Mouse (Mus musculus): ENCODE measurements at regions not wholly inside any gene's neighbourhood (a gene's known extent, or its start where the extent isn't known, plus 50 kb on each side); places are given as distances from the start of the nearest gene placed in this dataset.

DNA sequence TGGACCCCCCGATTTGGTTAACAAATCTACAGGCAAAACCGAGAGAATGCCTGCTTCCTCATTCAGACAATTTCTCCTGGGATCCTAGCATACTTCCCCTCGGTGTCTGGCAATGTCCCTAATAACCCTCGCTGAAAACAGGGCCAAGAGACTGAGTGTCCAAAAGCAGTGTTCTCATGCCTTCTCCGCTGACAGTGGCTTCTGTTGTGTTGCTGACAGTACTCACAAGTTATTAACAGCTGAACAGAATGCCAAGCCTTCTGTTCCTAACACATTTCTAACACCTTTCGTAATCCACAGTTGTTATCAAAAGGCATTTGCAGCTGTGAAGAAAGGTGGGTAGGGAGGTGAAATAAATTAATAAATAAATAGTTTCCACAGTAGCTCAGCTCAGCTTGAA, 166.2 kb upstream of the Ntm start:
- Histone ChIP-seq H3K27me3 (ENCODE audit: control insufficient read depth in 1 of 2, insufficient read depth in 2 of 2, low read length in 2 of 2) (no peaks in the 10 kb centered on the region), H3K9ac (ENCODE audit: control insufficient read depth, low read depth, low read length, poor library complexity, severe bottlenecking) (no peak overlapping the region)
- no peak for TF ChIP-seq POLR2A (IDR thresholded peaks at IDR 0.05; ENCODE audit: control insufficient read depth in 1 of 2, insufficient read depth in 1 of 2, low read depth in 1 of 2, low read length in 2 of 2, poor library complexity in 1 of 2)
- TF ChIP-seq GABPA (IDR thresholded peaks at IDR 0.05; ENCODE audit: low read depth, low read length) = no peak
- TF ChIP-seq USF1 (IDR thresholded peaks at IDR 0.05; ENCODE audit: low read depth, low read length) = no peak
- TF ChIP-seq MYB (IDR thresholded peaks at IDR 0.05; ENCODE audit: low read depth, low read length) = no peak
- no peak for TF ChIP-seq E2F4 (IDR thresholded peaks at IDR 0.05; ENCODE audit: borderline replicate concordance, low read depth, low read length)
- TF ChIP-seq ETS1 (IDR thresholded peaks at IDR 0.05; ENCODE audit: low read depth, low read length) = no peak
- TF ChIP-seq CTCF (IDR thresholded peaks at IDR 0.05 in 2 of 3, conservative IDR thresholded peaks at IDR 0.05 in 1 of 3; ENCODE audit: control insufficient read depth in 1 of 3, insufficient read depth in 1 of 3, low read depth in 2 of 3, low read length in 3 of 3, poor library complexity in 1 of 3, severe bottlenecking in 1 of 3) = no peak
- TF ChIP-seq EP300 (IDR thresholded peaks at IDR 0.05; ENCODE audit: low read depth in 1 of 2, low read length in 2 of 2) = no peak
- TF ChIP-seq BHLHE40 (IDR thresholded peaks at IDR 0.05; ENCODE audit: borderline replicate concordance, low read depth, low read length) = no peak
- TF ChIP-seq TBP (IDR thresholded peaks at IDR 0.05; ENCODE audit: low read depth, low read length) = no peak
- no peak for TF ChIP-seq ZC3H11A (IDR thresholded peaks at IDR 0.05; ENCODE audit: low read depth, low read length)
- no peak for TF ChIP-seq TCF12 (IDR thresholded peaks at IDR 0.05; ENCODE audit: low read depth, low read length)

DNA sequence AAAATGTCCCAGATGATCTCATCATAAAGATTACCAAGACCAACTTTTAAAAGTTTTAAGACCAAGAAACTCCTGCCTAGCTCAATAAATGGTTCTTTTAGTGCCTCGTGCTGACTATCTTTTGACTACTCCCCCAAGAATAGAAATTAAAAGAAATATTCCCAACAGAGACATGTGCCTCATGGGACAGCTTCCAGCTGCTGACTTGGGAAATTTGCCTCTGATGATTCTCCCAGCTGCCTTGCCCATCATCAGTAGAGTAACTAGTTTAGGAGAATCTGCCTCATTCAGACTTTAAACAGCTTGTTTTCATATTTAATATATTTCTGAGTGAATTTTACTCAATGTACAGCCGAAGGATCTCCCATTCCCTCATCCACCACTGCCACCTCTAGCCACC, 168.7 kb upstream of the Ntm start:
- Histone ChIP-seq H3K36me3 (ENCODE audit: control insufficient read depth in 1 of 2, insufficient read depth in 2 of 2, low read length in 2 of 2) (no peaks in the 10 kb centered on the region), H3K79me2 (ENCODE audit: control insufficient read depth, insufficient read depth, low read length, poor library complexity) (no peaks in the 10 kb centered on the region), H3K4me3 (ENCODE audit: control insufficient read depth in 1 of 2, insufficient read depth in 1 of 2, low read depth in 2 of 2, low read length in 2 of 2) (no peak overlapping the region), H3K4me1 (ENCODE audit: control insufficient read depth in 1 of 2, insufficient read depth in 2 of 2, low read length in 2 of 2) (no peaks in the 10 kb centered on the region), H3K27ac (ENCODE audit: control insufficient read depth, low read depth, low read length) (no peak overlapping the region), H3K9me3 (replicated peaks; ENCODE audit: insufficient read depth, low read length) (no peaks in the 10 kb centered on the region), H3K27me3 (ENCODE audit: control insufficient read depth in 1 of 2, insufficient read depth in 2 of 2, low read length in 2 of 2) (no peaks in the 10 kb centered on the region), H3K9ac (ENCODE audit: control insufficient read depth, low read depth, low read length, poor library complexity, severe bottlenecking) (no peak overlapping the region)
- TF ChIP-seq USF2 (IDR thresholded peaks at IDR 0.05; ENCODE audit: borderline replicate concordance in 1 of 2, insufficient read depth in 1 of 2, low read depth in 1 of 2, low read length in 2 of 2) = no peak
- no peak for TF ChIP-seq SIN3A (IDR thresholded peaks at IDR 0.05; ENCODE audit: low read length)
- no peak for DNase-seq (ENCODE audit: low read depth, low spot score)

More for the DNA sequence above, 166.2 kb upstream of the Ntm start:
- Histone ChIP-seq H3K36me3 (ENCODE audit: control insufficient read depth in 1 of 2, insufficient read depth in 2 of 2, low read length in 2 of 2) (no peaks in the 10 kb centered on the region), H3K4me3 (ENCODE audit: control insufficient read depth in 1 of 2, insufficient read depth in 1 of 2, low read depth in 2 of 2, low read length in 2 of 2) (no peak overlapping the region), H3K9me3 (replicated peaks; ENCODE audit: insufficient read depth, low read length) (no peaks in the 10 kb centered on the region), H3K79me2 (ENCODE audit: control insufficient read depth, insufficient read depth, low read length, poor library complexity) (no peaks in the 10 kb centered on the region), H3K4me1 (ENCODE audit: control insufficient read depth in 1 of 2, insufficient read depth in 2 of 2, low read length in 2 of 2) (no peaks in the 10 kb centered on the region), H3K27ac (ENCODE audit: control insufficient read depth, low read depth, low read length) (no peak overlapping the region)
- DNase-seq (ENCODE audit: low read depth, low spot score) = no peak

- H3K27me3 ChIP-seq (ENCODE audit: control insufficient read depth in 1 of 2, insufficient read depth in 2 of 2, low read length in 2 of 2) = no peaks in the 10 kb centered on the region
- no peak for TF ChIP-seq MXI1 (IDR thresholded peaks at IDR 0.05; ENCODE audit: low read depth, low read length)
- no peak for TF ChIP-seq MYC (IDR thresholded peaks at IDR 0.05; ENCODE audit: low read depth, low read length)
- no peak for TF ChIP-seq CTCF (IDR thresholded peaks at IDR 0.05 in 2 of 3, conservative IDR thresholded peaks at IDR 0.05 in 1 of 3; ENCODE audit: control insufficient read depth in 1 of 3, insufficient read depth in 1 of 3, low read depth in 2 of 3, low read length in 3 of 3, poor library complexity in 1 of 3, severe bottlenecking in 1 of 3)
- no peak for TF ChIP-seq MAZ (IDR thresholded peaks at IDR 0.05; ENCODE audit: low read depth, low read length)
- TF ChIP-seq MEF2A (IDR thresholded peaks at IDR 0.05; ENCODE audit: extremely low read depth, insufficient replicate concordance, low read depth, low read length, poor library complexity, severe bottlenecking) = no peak
- no peak for TF ChIP-seq POLR2AphosphoS2 (IDR thresholded peaks at IDR 0.05; ENCODE audit: low read length)
- TF ChIP-seq E2F4 (IDR thresholded peaks at IDR 0.05; ENCODE audit: borderline replicate concordance, low read depth, low read length) = no peak
- TF ChIP-seq CHD1 (IDR thresholded peaks at IDR 0.05; ENCODE audit: low read depth, low read length) = no peak
- DNase-seq (ENCODE audit: low read depth, low spot score) = no peak
Observed at GRCm38 (mm10) chr9:30134303-30134702, 171.4 kb upstream of the Ntm start.

More at GRCm38 (mm10) chr9:30134303-30134702, 171.4 kb upstream of the Ntm start:
- no peaks in the 10 kb centered on the region for H3K79me2 ChIP-seq (ENCODE audit: control insufficient read depth, insufficient read depth, low read length, poor library complexity)
- H3K36me3 ChIP-seq (ENCODE audit: control insufficient read depth in 1 of 2, insufficient read depth in 2 of 2, low read length in 2 of 2) = no peaks in the 10 kb centered on the region
- H3K4me1 ChIP-seq (ENCODE audit: control insufficient read depth in 1 of 2, insufficient read depth in 2 of 2, low read length in 2 of 2) = no peaks in the 10 kb centered on the region
- no peak overlapping the region for H3K9ac ChIP-seq (ENCODE audit: control insufficient read depth, low read depth, low read length, poor library complexity, severe bottlenecking)
- no peak overlapping the region for H3K4me3 ChIP-seq (ENCODE audit: control insufficient read depth in 1 of 2, insufficient read depth in 1 of 2, low read depth in 2 of 2, low read length in 2 of 2)
- H3K9me3 ChIP-seq (replicated peaks; ENCODE audit: insufficient read depth, low read length) = no peaks in the 10 kb centered on the region
- H3K27ac ChIP-seq (ENCODE audit: control insufficient read depth, low read depth, low read length) = no peak overlapping the region
